Comparison of ENCODE assay signal across 28 mouse cellular contexts in genomic region chr10:66871673-66872072, GRCm38 (mm10).
DNase-seq lines count a peak whose midpoint lies in the region; ATAC-seq and TF ChIP-seq lines count a peak whose summit lies in the region.
"Had no signal": no experiment of that assay in that cellular context is flagged by ENCODE, and none has a peak within 500 bp of the region (broad histone marks: within the 10 kb centered on the region; RNA-seq: fewer than 3 reads in every experiment).

No protein-coding gene starts in this region.

- H3K36me3 ChIP-seq in heart, adult 2 months (ENCODE audit: control insufficient read depth, insufficient read depth, low read length): no peaks in the 10 kb centered on the region
- no peaks in the 10 kb centered on the region for H3K36me3 ChIP-seq in heart, embryonic 11.5 days (ENCODE audit: control insufficient read depth, insufficient read depth, low read length)
- H3K36me3 ChIP-seq in lung, postnatal 0 days (ENCODE audit: insufficient read depth, low read length): no peaks in the 10 kb centered on the region
- H3K36me3 ChIP-seq in C2C12 (ENCODE audit: control insufficient read depth, insufficient read depth): no peaks in the 10 kb centered on the region
- H3K36me3 ChIP-seq: embryonic facial prominence, embryonic 10.5 days; embryonic facial prominence, embryonic 13.5 days; forebrain, embryonic 12.5 days; forebrain, embryonic 15.5 days; G1E; heart, embryonic 13.5 days had no signal

- H3K79me2 ChIP-seq in heart, adult 2 months (replicated peaks; ENCODE audit: control insufficient read depth, insufficient read depth, low read length): no peaks in the 10 kb centered on the region
- no peaks in the 10 kb centered on the region for H3K79me2 ChIP-seq in C2C12 (ENCODE audit: control insufficient read depth, insufficient read depth)

- H3ac ChIP-seq in C2C12 (ENCODE audit: control insufficient read depth, insufficient read length, low read depth): no peak overlapping the region

- no peak for ATAC-seq in heart, embryonic 11.5 days (replicated peaks; ENCODE audit: insufficient number of reproducible peaks, low FRiP score, low TSS enrichment)
- ATAC-seq in lung, postnatal 0 days: no peak
- ATAC-seq: forebrain, embryonic 15.5 days; hindbrain, postnatal 0 days; inflammation-experienced regulatory T-cells, adult 6 months; intestine, embryonic 16.5 days; Patski had no signal

- peak; percentile 12 for DNase-seq in gastrocnemius, adult 18-20 months (ENCODE audit: low spot score)
- DNase-seq in gastrocnemius, postnatal 10 days: no peak
- peak in 1 of 2 experiments; percentile 22 for DNase-seq in heart, adult 2 months
- peak; percentile 40 for DNase-seq in lung, postnatal 0 days (ENCODE audit: low spot score)
- DNase-seq in lung, postnatal 10 days: no peak
- DNase-seq in ovary, postnatal 14 days (ENCODE audit: low spot score): no peak
- DNase-seq: adrenal gland, postnatal 10 days; adrenal gland, postnatal 36 days; cerebellum, adult 18-20 months; cerebellum, adult 9-11 months; cerebellum, postnatal 25 days; gastrocnemius, postnatal 14 days; kidney, adult 18-20 months had no signal

- TF ChIP-seq EP300 in heart, adult 2 months (IDR thresholded peaks at IDR 0.05; ENCODE audit: insufficient read depth, low read depth, low read length): no peak
- no peak for TF ChIP-seq EP300 in lung, postnatal 0 days (IDR thresholded peaks at IDR 0.05)

- no peaks in the 10 kb centered on the region for H3K27me3 ChIP-seq in heart, adult 2 months (ENCODE audit: control insufficient read depth, insufficient read depth, low read length)
- no peaks in the 10 kb centered on the region for H3K27me3 ChIP-seq in heart, embryonic 11.5 days (ENCODE audit: control insufficient read depth, insufficient read depth, low read length)
- no peaks in the 10 kb centered on the region for H3K27me3 ChIP-seq in lung, postnatal 0 days (replicated peaks; ENCODE audit: insufficient read depth, low read length)
- no peaks in the 10 kb centered on the region for H3K27me3 ChIP-seq in C2C12 (ENCODE audit: control insufficient read depth, insufficient read depth, insufficient read length)
- H3K27me3 ChIP-seq: CH12.LX; embryonic facial prominence, embryonic 13.5 days; forebrain, embryonic 12.5 days; forebrain, embryonic 15.5 days; heart, embryonic 13.5 days; Patski had no signal

- TF ChIP-seq CTCF in heart, adult 2 months (IDR thresholded peaks at IDR 0.05): no peak
- no peak for TF ChIP-seq CTCF in lung, postnatal 0 days (IDR thresholded peaks at IDR 0.05)
- TF ChIP-seq CTCF in C2C12 (IDR thresholded peaks at IDR 0.05; ENCODE audit: control insufficient read depth, insufficient read depth, insufficient read length): no peak

- no peak for TF ChIP-seq POLR2A in heart, adult 2 months (IDR thresholded peaks at IDR 0.05; ENCODE audit: insufficient read depth, low read depth, low read length)

- H3K79me3 ChIP-seq in C2C12 (ENCODE audit: low read depth): no peaks in the 10 kb centered on the region

- no peaks in the 10 kb centered on the region for H3K4me1 ChIP-seq in heart, adult 2 months (ENCODE audit: control insufficient read depth, insufficient read depth, low read length)
- H3K4me1 ChIP-seq in heart, embryonic 11.5 days (ENCODE audit: control insufficient read depth, insufficient read depth, low read length): no peaks in the 10 kb centered on the region
- no peaks in the 10 kb centered on the region for H3K4me1 ChIP-seq in lung, postnatal 0 days (ENCODE audit: insufficient read depth, low read depth, low read length)
- H3K4me1 ChIP-seq: embryonic facial prominence, embryonic 13.5 days; forebrain, embryonic 12.5 days; forebrain, embryonic 15.5 days; heart, embryonic 13.5 days had no signal

- H3K9me3 ChIP-seq in heart, embryonic 11.5 days (replicated peaks; ENCODE audit: control insufficient read depth, low read length): no peaks in the 10 kb centered on the region
- no peaks in the 10 kb centered on the region for H3K9me3 ChIP-seq in lung, postnatal 0 days (ENCODE audit: low read length)
- H3K9me3 ChIP-seq: embryonic facial prominence, embryonic 10.5 days; embryonic facial prominence, embryonic 13.5 days; forebrain, embryonic 12.5 days; forebrain, embryonic 15.5 days; G1E; heart, embryonic 13.5 days had no signal

- H3K27ac ChIP-seq in heart, adult 2 months: peak overlapping the region; percentile 21; the same call in 1 of the 2 replicates
- no peak overlapping the region for H3K27ac ChIP-seq in heart, embryonic 11.5 days (ENCODE audit: low read depth, low read length)
- no peak overlapping the region for H3K27ac ChIP-seq in lung, postnatal 0 days (ENCODE audit: low read length)
- H3K27ac ChIP-seq: embryonic facial prominence, embryonic 10.5 days; embryonic facial prominence, embryonic 13.5 days; forebrain, embryonic 12.5 days; forebrain, embryonic 15.5 days; heart, embryonic 13.5 days; hindbrain, embryonic 14.5 days; hindbrain, postnatal 0 days had no signal

- no peak overlapping the region for H3K9ac ChIP-seq in heart, adult 2 months (ENCODE audit: low read depth, low read length)
- H3K9ac ChIP-seq in heart, embryonic 11.5 days (ENCODE audit: low read depth, low read length): no peak overlapping the region
- H3K9ac ChIP-seq in lung, postnatal 0 days (replicated peaks; ENCODE audit: low read depth): no peak overlapping the region
- H3K9ac ChIP-seq: embryonic facial prominence, embryonic 13.5 days; forebrain, embryonic 12.5 days; forebrain, embryonic 15.5 days; heart, embryonic 13.5 days; hindbrain, embryonic 14.5 days had no signal

- no peak overlapping the region for H3K4me2 ChIP-seq in heart, embryonic 11.5 days
- no peak overlapping the region for H3K4me2 ChIP-seq in lung, postnatal 0 days (replicated peaks; ENCODE audit: low read depth, low read length)
- H3K4me2 ChIP-seq: embryonic facial prominence, embryonic 13.5 days; forebrain, embryonic 12.5 days; forebrain, embryonic 15.5 days; heart, embryonic 13.5 days; hindbrain, embryonic 14.5 days had no signal

- intact Hi-C loops in heart, adult 2 months (cut with DNase I): no loop called here

- 66% methylated on average over 1 of the region's 1 CpGs for WGBS in heart, adult 2 months
- 53% methylated on average over 1 of the region's 1 CpGs for WGBS in heart, embryonic 11.5 days (ENCODE audit: insufficient replicate concordance)
- 46% methylated on average over 1 of the region's 1 CpGs for WGBS in lung, postnatal 0 days

- no peak overlapping the region for H3K4me3 ChIP-seq in heart, adult 2 months
- H3K4me3 ChIP-seq in heart, embryonic 11.5 days (ENCODE audit: low read depth, low read length): no peak overlapping the region
- no peak overlapping the region for H3K4me3 ChIP-seq in lung, postnatal 0 days (ENCODE audit: low read depth, low read length)
- no peak overlapping the region for H3K4me3 ChIP-seq in C2C12 (ENCODE audit: insufficient read depth, poor library complexity, severe bottlenecking)
- H3K4me3 ChIP-seq: embryonic facial prominence, embryonic 10.5 days; embryonic facial prominence, embryonic 13.5 days; erythroblast, embryonic 14.5 days; forebrain, embryonic 12.5 days; forebrain, embryonic 15.5 days; heart, embryonic 13.5 days had no signal

TF ChIP-seq in C2C12, 6 proteins besides CTCF, POLR2A, EP300 and RAD21:
- peak; percentile 53 for TF ChIP-seq CEBPB (IDR thresholded peaks at IDR 0.05; ENCODE audit: low read depth)
- no peak for TF ChIP-seq MYOD1 (IDR thresholded peaks at IDR 0.05; ENCODE audit: control insufficient read depth, insufficient read length, low read depth)

Comparison
In these comparisons a context has a peak if more than half of its experiments do, and no peak if none do; other contexts are left out.
1. DNase-seq: peak in gastrocnemius, adult 18-20 months (single experiment) and lung, postnatal 0 days (single experiment); none in gastrocnemius, postnatal 10 days (single experiment), lung, postnatal 10 days (single experiment) and ovary, postnatal 14 days (single experiment).